Comparison of ENCODE assay signal across 24 mouse cellular contexts in genomic region chr6:141853616-141854015, GRCm38 (mm10). TPM values are rescaled to one million over a fixed set of nuclear protein-coding genes. Genes with fewer than 3 reads are reported as not detected.
"Had no signal": no experiment of that assay in that cellular context is flagged by ENCODE, and none has a peak within 500 bp of the region (broad histone marks: within the 10 kb centered on the region; RNA-seq: fewer than 3 reads in every experiment).

No protein-coding gene starts in this region.

- H3K27ac ChIP-seq: limb, embryonic 10.5 days; limb, embryonic 13.5 days; liver, embryonic 12.5 days; liver, embryonic 15.5 days; macrophage; midbrain, embryonic 12.5 days; midbrain, embryonic 15.5 days; neural tube, embryonic 12.5 days; neural tube, embryonic 15.5 days; stomach, embryonic 15.5 days had no signal

- H3K36me3 ChIP-seq: limb, embryonic 10.5 days; limb, embryonic 13.5 days; liver, embryonic 12.5 days; liver, embryonic 15.5 days; midbrain, embryonic 12.5 days; midbrain, embryonic 15.5 days; neural tube, embryonic 12.5 days; neural tube, embryonic 15.5 days; stomach, embryonic 15.5 days had no signal

- DNase-seq: kidney, adult 2 months; kidney, postnatal 10 days; kidney, postnatal 36 days; layer of hippocampus, adult 9-11 months; liver; lung, adult 2 months; retina, postnatal 1 day; right cerebral cortex, postnatal 25 days; spleen, adult 18-20 months; thymus, adult 18-20 months; thymus, postnatal 36 days had no signal

- H3K4me3 ChIP-seq: limb, embryonic 10.5 days; limb, embryonic 13.5 days; liver, embryonic 12.5 days; liver, embryonic 15.5 days; midbrain, embryonic 12.5 days; midbrain, embryonic 15.5 days; neural tube, embryonic 12.5 days; neural tube, embryonic 15.5 days; stomach, embryonic 15.5 days had no signal

- H3K27me3 ChIP-seq: limb, embryonic 13.5 days; liver, embryonic 12.5 days; liver, embryonic 15.5 days; midbrain, embryonic 12.5 days; midbrain, embryonic 15.5 days; neural tube, embryonic 12.5 days; neural tube, embryonic 15.5 days; stomach, embryonic 15.5 days had no signal

- H3K4me1 ChIP-seq: limb, embryonic 10.5 days; limb, embryonic 13.5 days; liver, embryonic 12.5 days; liver, embryonic 15.5 days; midbrain, embryonic 12.5 days; midbrain, embryonic 15.5 days; neural tube, embryonic 12.5 days; neural tube, embryonic 15.5 days; stomach, embryonic 15.5 days had no signal

- H3K4me2 ChIP-seq: limb, embryonic 13.5 days; liver, embryonic 12.5 days; liver, embryonic 15.5 days; midbrain, embryonic 12.5 days; midbrain, embryonic 15.5 days; neural tube, embryonic 12.5 days; neural tube, embryonic 15.5 days; stomach, embryonic 15.5 days had no signal

- ATAC-seq: intestine, postnatal 0 days; liver, embryonic 12.5 days; lung, postnatal 0 days; midbrain, embryonic 15.5 days had no signal

- H3K9me3 ChIP-seq: limb, embryonic 10.5 days; limb, embryonic 13.5 days; liver, embryonic 12.5 days; liver, embryonic 15.5 days; midbrain, embryonic 12.5 days; midbrain, embryonic 15.5 days; neural tube, embryonic 12.5 days; neural tube, embryonic 15.5 days; stomach, embryonic 15.5 days had no signal

- H3K9ac ChIP-seq: limb, embryonic 13.5 days; liver, embryonic 12.5 days; liver, embryonic 15.5 days; midbrain, embryonic 12.5 days; midbrain, embryonic 15.5 days; neural tube, embryonic 12.5 days; neural tube, embryonic 15.5 days; stomach, embryonic 15.5 days had no signal

RNA-seq across cellular contexts. Expression of gene Slco1a4, which starts 2.4 kb away (rescaled TPM):
- total RNA-seq: megakaryocyte, adult 5-6 weeks had no signal
- polyA plus RNA-seq: limb, embryonic 10.5 days; liver, embryonic 12.5 days; liver, embryonic 15.5 days; lung, adult 2 months; macrophage; midbrain, embryonic 12.5 days; stomach, embryonic 15.5 days had no signal
